Mouse (Mus musculus) liver, embryonic 14.5 days (tissue): Measurements from ENCODE around the gene Tenm2. TPM values are rescaled to one million over a fixed set of nuclear protein-coding genes. Genes with fewer than 3 reads are reported as not detected.

Experiments
- ATAC-seq: fragments of 200-750 bp; cut with Nextera tagmentation; 2 replicates; pipeline ENCODE4 v1.8.0; 2017; ENCODE audit warnings: moderate number of reproducible peaks, mild to moderate bottlenecking, moderate library complexity; ENCODE audit not compliant: insufficient read depth
- DNase-seq, 3 experiments: peaks; one replicate each; pipeline ENCODE4 v3.0.0-alpha.2; 2012 to 2013; ENCODE audit warnings: low read depth in 3 of 3, low spot score in 3 of 3
- H3K27ac ChIP-seq: fragments of 300-500 bp; sonication (generic); 2 replicates; pipeline ENCODE4 v1.5.1; 2014; ENCODE audit warnings: moderate library complexity, mild to moderate bottlenecking, control low read depth, inconsistent platforms
- H3K27me3 ChIP-seq: fragments of 300-500 bp; sonication (generic); 2 replicates; pipeline ENCODE4 v1.6.1; 2014; ENCODE audit warnings: mild to moderate bottlenecking, low read length, moderate library complexity; ENCODE audit not compliant: control insufficient read depth, insufficient read depth
- H3K36me3 ChIP-seq: fragments of 300-500 bp; sonication (generic); replicated peaks from 2 replicates; pipeline ENCODE4 v1.6.1; 2014; ENCODE audit warnings: low read depth; ENCODE audit not compliant: control insufficient read depth, insufficient read depth
- H3K4me1 ChIP-seq, 2 experiments: fragments of 200-500 bp in 1 of 2; fragments of 300-500 bp in 1 of 2; sonication (generic) in 1 of 2; replicated peaks; 2 replicates each; pipeline ENCODE4 v1.6.1; 2012 to 2014; ENCODE audit warnings: antibody characterized with exemption in 1 of 2, inconsistent platforms in 1 of 2, low read length in 1 of 2; ENCODE audit not compliant: control insufficient read depth in 2 of 2, insufficient read depth in 2 of 2
- H3K4me2 ChIP-seq: fragments of 300-500 bp; sonication (generic); 2 replicates; pipeline ENCODE4 v1.6.1; 2014; ENCODE audit warnings: low read depth, mild to moderate bottlenecking, control low read depth, moderate library complexity
- H3K4me3 ChIP-seq, 2 experiments: fragments of 200-500 bp in 1 of 2; fragments of 300-500 bp in 1 of 2; sonication (generic) in 1 of 2; 2 replicates each; pipeline ENCODE4 v1.5.1; 2012 to 2014; ENCODE audit warnings: low read depth in 2 of 2, low read length in 2 of 2, mild to moderate bottlenecking in 2 of 2, control low read depth in 1 of 2, inconsistent platforms in 1 of 2, moderate library complexity in 1 of 2; ENCODE audit not compliant: insufficient read depth in 1 of 2
- H3K9ac ChIP-seq: fragments of 300-500 bp; sonication (generic); replicated peaks from 2 replicates; pipeline ENCODE4 v1.6.1; 2014; ENCODE audit warnings: mild to moderate bottlenecking, control low read depth, moderate library complexity
- H3K9me3 ChIP-seq: fragments of 300-500 bp; sonication (generic); 2 replicates; pipeline ENCODE4 v1.6.1; 2016; ENCODE audit warnings: low read length, mixed read lengths; ENCODE audit not compliant: control insufficient read depth
- CTCF ChIP-seq: IDR thresholded peaks from 2 replicates; pipeline ENCODE4 v1.5.1; 2016; ENCODE audit warnings: antibody characterized with exemption, low read depth, control low read depth
- EP300 ChIP-seq: IDR thresholded peaks from 2 replicates; pipeline ENCODE4 v1.6.1; 2016; ENCODE audit warnings: antibody characterized with exemption, low read depth
- WGBS: fragments of 180-500 bp; shearing (Covaris S2); extraction: QIAGEN DNeasy Blood & Tissue Kit; methylation state at CpG from one replicate; pipeline ENCODE4 v1.1.7; 2014; ENCODE audit not compliant: insufficient replicate concordance; 5-methylcytosine and 5-hydroxymethylcytosine counted together
- polyA plus RNA-seq, 2 experiments: library from polyadenylated mRNA; depleted of rRNA in 1 of 2; stranded (reverse) in 1 of 2; unstranded in 1 of 2; fragments of >200 nt; fragmentation: Nextera tagmentation in 1 of 2; extraction: Ambion mirVana in 1 of 2; gene quantifications; 2 replicates each; pipeline versions ENCODE4 v1.2.1 to v1.2.3; 2012 to 2014

Tenm2 gene
- polyA plus RNA-seq, 2 experiments, result 0.06 TPM; not detected in 1

DNA sequence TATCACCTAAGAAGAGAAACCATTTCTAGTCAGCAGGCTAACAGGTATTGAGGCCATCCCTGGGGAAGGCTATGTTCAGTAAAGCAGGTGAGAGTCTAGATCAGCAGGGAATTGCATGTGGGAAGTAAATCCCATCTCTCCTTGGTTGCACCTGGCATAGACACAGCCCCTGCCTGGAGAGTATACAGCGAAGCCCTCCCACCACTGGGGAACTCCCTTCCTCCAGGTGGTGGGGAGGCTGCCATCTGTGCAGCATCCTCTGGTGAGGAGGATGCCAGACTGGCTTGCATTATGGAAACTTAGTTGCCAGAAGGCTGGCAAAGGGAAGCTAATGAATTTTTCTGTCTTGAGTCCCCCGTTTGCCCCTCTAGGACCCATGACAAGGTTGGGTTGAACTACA is 1243.9 kb downstream of the Tenm2 start:
- no peaks in the 10 kb centered on the region for H3K9me3 ChIP-seq
- TF ChIP-seq EP300 (no peak), CTCF (no peak)
- no peak for ATAC-seq
- H3K27me3 ChIP-seq, result no peaks in the 10 kb centered on the region
- WGBS, result 50% methylated on average over 2 of the region's 2 CpGs
- no peak overlapping the region for H3K4me2 ChIP-seq
- H3K36me3 ChIP-seq, result no peaks in the 10 kb centered on the region
- no peak overlapping the region for H3K4me3 ChIP-seq
- H3K27ac ChIP-seq, result no peak overlapping the region
- no peak overlapping the region for H3K9ac ChIP-seq
- no peaks in the 10 kb centered on the region for H3K4me1 ChIP-seq
- no peak for DNase-seq

DNA sequence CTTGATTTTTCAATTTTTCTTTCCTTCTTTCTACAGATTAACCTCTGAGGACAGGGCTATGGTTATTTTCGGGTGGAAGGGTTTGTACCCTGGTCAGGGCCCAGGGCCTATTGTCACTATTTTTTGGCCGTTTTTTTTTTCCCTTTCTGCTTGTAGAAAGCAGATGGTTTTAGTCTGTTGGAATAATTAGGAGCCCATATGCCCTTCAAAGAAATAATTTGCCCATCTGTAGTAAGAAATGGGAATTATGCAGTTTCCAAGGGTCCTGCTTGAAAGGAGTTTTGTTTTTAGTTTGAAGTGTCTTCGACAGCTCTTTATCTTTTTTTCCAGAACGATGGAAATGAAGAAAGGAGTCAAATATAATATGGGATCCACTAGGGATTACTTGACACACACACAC is 1245.8 kb downstream of the Tenm2 start:
- Histone ChIP-seq H3K36me3 (no peaks in the 10 kb centered on the region), H3K4me3 (no peak overlapping the region), H3K4me2 (no peak overlapping the region), H3K27me3 (no peaks in the 10 kb centered on the region), H3K27ac (no peak overlapping the region), H3K9ac (no peak overlapping the region), H3K9me3 (no peaks in the 10 kb centered on the region), H3K4me1 (no peaks in the 10 kb centered on the region)
- ATAC-seq (no peak), DNase-seq (no peak)
- 48% methylated on average over 4 of the region's 4 CpGs for WGBS
- no peak for TF ChIP-seq CTCF
- no peak for TF ChIP-seq EP300

GRCm38 (mm10) chr11:35985841-35986393 is 1249.8 kb downstream of the Tenm2 start:
- Histone ChIP-seq H3K4me1 (no peaks in the 10 kb centered on the region), H3K9ac (no peak overlapping the region), H3K27ac (no peak overlapping the region), H3K4me3 (no peak overlapping the region), H3K27me3 (peaks cover 6% of the 10 kb centered on the region; the same call in 1 of the 2 replicates), H3K36me3 (no peaks in the 10 kb centered on the region), H3K9me3 (no peaks in the 10 kb centered on the region), H3K4me2 (peak overlapping the region; percentile 3; the same call in 1 of the 2 replicates)
- no peak for DNase-seq
- TF ChIP-seq EP300 (no peak), CTCF (peak; percentile 43)
- no peak for ATAC-seq
- 2% methylated on average over 19 of the region's 19 CpGs for WGBS

DNA sequence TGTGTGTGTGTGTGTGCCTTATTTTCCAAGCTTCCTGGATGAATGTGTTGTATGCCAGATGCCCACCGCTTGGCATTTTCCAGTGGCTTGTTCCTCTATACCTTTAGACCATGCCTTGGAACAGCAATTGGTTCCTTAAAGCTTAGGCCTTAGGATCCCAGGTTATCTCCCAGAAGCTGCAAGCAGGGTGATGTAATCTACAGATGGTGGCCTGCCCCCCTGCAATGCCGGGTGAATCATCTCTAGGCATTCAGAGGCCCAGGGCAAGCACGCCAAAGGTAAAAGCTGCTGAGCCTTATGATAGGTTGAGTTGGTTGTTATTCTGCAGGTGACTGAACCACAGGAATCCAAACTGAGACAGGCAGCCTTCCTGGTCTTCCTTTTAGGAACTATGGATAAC is 1253.0 kb downstream of the Tenm2 start:
- Histone ChIP-seq H3K27ac (no peak overlapping the region), H3K4me2 (no peak overlapping the region), H3K4me3 (no peak overlapping the region), H3K9me3 (no peaks in the 10 kb centered on the region), H3K9ac (no peak overlapping the region), H3K27me3 (peaks cover 36% of the 10 kb centered on the region), H3K4me1 (0 out of 4 replicates have a peak, but pooled peaks cover 0 to 2% of the 10 kb centered on the region in 2 experiments), H3K36me3 (no peaks in the 10 kb centered on the region)
- ATAC-seq, result no peak
- DNase-seq, result no peak
- TF ChIP-seq CTCF (no peak), EP300 (no peak)
- 72% methylated on average over 3 of the region's 3 CpGs for WGBS

GRCm38 (mm10) chr11:35980411-35980917 is 1255.3 kb downstream of the Tenm2 start, which contains the start of gene Wwc1:
Wwc1 (minus strand) TSS chr11:35980527.
- TF ChIP-seq EP300, result no peak
- TF ChIP-seq CTCF, result no peak
- Histone ChIP-seq H3K27me3 (peaks cover 36% of the 10 kb centered on the region), H3K4me2 (peak within 1 kb of the TSS; percentile 41), H3K9me3 (no peaks in the 10 kb centered on the region), H3K9ac (no peak within 1 kb of the TSS), H3K27ac (no peak within 1 kb of the TSS), H3K36me3 (no peaks in the 10 kb centered on the region), H3K4me1 (peaks cover 0 to 4% of the 10 kb centered on the region in 2 experiments; a peak in 1 of 4 replicates), H3K4me3 (peak within 1 kb of the TSS; percentile 44 to 52)
- no peak for DNase-seq
- WGBS, result under 1% methylated on average over 37 of the region's 47 CpGs
- ATAC-seq, result no peak; the same call in 1 of the 2 replicates
